Mouse (Mus musculus) kidney, embryonic 16.5 days (tissue): Measurements from ENCODE around the gene Ptges. TPM values are rescaled to one million over a fixed set of nuclear protein-coding genes. Genes with fewer than 3 reads are reported as not detected.

ENCODE experiments used
- ATAC-seq: fragments of 200-750 bp; cut with Nextera tagmentation; 2 replicates; pipeline ENCODE4 v1.8.0; 2017; ENCODE audit warnings: moderate TSS enrichment; ENCODE audit not compliant: low FRiP score, low TSS enrichment
- H3K27ac ChIP-seq: fragments of 300-500 bp; sonication (generic); 2 replicates; pipeline ENCODE4 v1.5.1; 2014; ENCODE audit warnings: low read length
- H3K27me3 ChIP-seq: fragments of 300-500 bp; sonication (generic); 2 replicates; pipeline ENCODE4 v1.6.1; 2014; ENCODE audit warnings: low read length, control low read depth, mixed read lengths; ENCODE audit not compliant: insufficient read depth
- H3K36me3 ChIP-seq: fragments of 300-500 bp; sonication (generic); 2 replicates; pipeline ENCODE4 v1.6.1; 2014; ENCODE audit warnings: low read length, control low read depth, mixed read lengths; ENCODE audit not compliant: insufficient read depth
- H3K4me1 ChIP-seq: fragments of 300-500 bp; sonication (generic); 2 replicates; pipeline ENCODE4 v1.6.1; 2014; ENCODE audit warnings: low read length, control low read depth, mixed read lengths; ENCODE audit not compliant: insufficient read depth
- H3K4me2 ChIP-seq: fragments of 300-500 bp; sonication (generic); replicated peaks from 2 replicates; pipeline ENCODE4 v1.6.1; 2014; ENCODE audit warnings: low read depth, low read length
- H3K4me3 ChIP-seq: fragments of 300-500 bp; sonication (generic); 2 replicates; pipeline ENCODE4 v1.5.1; 2014; ENCODE audit warnings: mild to moderate bottlenecking, low read length
- H3K9ac ChIP-seq: fragments of 300-500 bp; sonication (generic); replicated peaks from 2 replicates; pipeline ENCODE4 v1.6.1; 2014; ENCODE audit warnings: low read length
- H3K9me3 ChIP-seq: fragments of 300-500 bp; sonication (generic); 2 replicates; pipeline ENCODE4 v1.6.1; 2016; ENCODE audit warnings: low read length, control low read depth
- WGBS: fragments of 180-500 bp; shearing (Covaris S2); extraction: QIAGEN DNeasy Blood & Tissue Kit; methylation state at CpG from one replicate; pipeline ENCODE4 v1.1.7; 2014; 5-methylcytosine and 5-hydroxymethylcytosine counted together
- polyA plus RNA-seq: library from polyadenylated mRNA; unstranded; fragments of >200 nt; fragmentation: Nextera tagmentation; extraction: Ambion mirVana; gene quantifications from 2 replicates; pipeline ENCODE4 v1.2.1, GENCODE M21; 2015

Gene Ptges
- 19.1 and 25.2 TPM in 2 replicates for polyA plus RNA-seq

DNA sequence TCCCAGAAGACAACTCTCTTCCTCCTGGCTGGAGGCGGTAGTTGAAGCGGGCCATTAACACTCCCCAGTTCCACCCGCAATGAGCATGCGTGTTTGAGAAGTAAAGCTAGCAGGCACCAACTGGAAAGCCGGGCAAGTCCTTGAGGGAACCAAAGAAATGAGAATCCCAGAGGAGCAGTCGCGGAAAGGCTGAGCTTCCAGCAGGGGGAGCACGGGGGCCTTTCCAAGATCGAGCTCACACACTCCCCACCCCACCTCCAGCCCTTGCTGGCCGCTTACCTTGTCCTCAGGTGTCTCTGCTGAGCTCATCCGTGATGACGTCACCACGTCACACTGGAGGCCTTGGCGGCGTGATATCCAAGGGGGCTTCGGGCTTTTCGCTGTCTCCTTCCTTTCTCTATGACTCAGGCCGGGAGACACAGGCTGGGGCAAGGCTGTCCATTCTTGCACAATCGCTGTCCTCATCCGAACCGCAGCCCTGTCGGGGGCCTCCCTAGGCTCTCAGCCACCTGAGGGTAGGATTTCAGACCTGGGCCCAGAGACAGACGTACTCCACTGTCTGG, at the start of gene Ptges:
Gene Ptges, minus strand, starts transcription at position 381 of the 563 bp plus-strand sequence.
- WGBS: 1% methylated on average over 23 of the region's 23 CpGs
- Histone ChIP-seq H3K4me2 (peak within 1 kb of the TSS; percentile 62), H3K4me1 (peaks cover 20% of the 10 kb centered on the region), H3K27me3 (no peaks in the 10 kb centered on the region), H3K36me3 (no peaks in the 10 kb centered on the region), H3K27ac (no peak within 1 kb of the TSS), H3K9ac (peak within 1 kb of the TSS; percentile 47; the same call in 1 of the 2 replicates), H3K9me3 (no peaks in the 10 kb centered on the region), H3K4me3 (peak within 1 kb of the TSS; percentile 35)
- peak; percentile 62 for ATAC-seq

DNA sequence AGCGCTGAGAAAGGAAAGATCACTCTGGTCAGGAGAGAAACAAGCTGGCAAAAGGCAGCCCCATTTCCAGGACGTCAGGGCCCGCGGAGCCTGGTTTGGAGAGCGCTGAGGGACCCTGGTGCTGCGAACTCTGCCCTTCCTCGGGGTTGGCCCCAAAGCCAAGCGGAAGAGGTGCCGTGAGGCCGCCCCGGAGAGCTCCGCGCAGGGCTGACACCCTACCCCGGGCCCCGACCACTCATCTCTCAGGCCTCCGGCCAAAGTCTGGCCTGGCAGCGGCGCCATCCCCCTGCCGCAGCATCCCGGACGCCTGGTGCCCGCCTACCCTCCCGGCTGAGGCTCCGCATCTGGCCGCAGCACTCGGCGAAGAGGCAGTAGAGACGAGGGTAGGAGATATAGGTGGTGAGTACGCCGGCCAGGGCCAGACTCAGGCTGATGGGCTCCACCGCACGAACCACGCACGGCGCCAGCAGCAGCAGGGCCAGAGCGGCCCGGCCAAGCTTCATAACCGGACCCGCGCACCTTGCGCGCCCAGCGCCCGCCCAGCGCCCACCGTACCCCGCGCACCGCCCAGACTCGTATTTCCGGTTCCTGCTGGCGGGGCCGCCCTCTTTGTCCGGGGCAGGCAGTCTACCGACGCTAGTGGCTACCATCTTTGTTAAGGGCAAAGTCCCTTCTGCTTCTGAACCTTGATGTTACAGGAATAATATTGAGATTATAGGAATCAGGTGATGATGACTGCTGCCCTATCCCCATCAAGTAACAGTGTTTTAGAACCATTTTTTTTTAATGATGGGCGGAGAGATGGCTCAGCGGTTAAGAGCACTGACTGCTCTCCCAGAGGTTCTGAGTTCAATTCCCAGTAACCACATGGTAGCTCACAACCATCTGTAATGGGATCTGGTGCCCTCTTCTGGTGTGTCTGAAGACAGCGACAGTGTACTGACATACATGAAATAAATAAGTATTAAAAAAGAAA, 38.0 kb upstream of the Ptges start, which contains the start of gene Tor1a:
Gene Tor1a, minus strand, starts transcription at position 582 of the 976 bp plus-strand sequence.
- H3K4me3 ChIP-seq: peak within 1 kb of the TSS; percentile 99
- H3K4me2 ChIP-seq: peak within 1 kb of the TSS; percentile 84
- peak within 1 kb of the TSS; percentile 82 for H3K27ac ChIP-seq
- peaks cover 11% of the 10 kb centered on the region for H3K4me1 ChIP-seq
- peak within 1 kb of the TSS; percentile 93 for H3K9ac ChIP-seq
- no peaks in the 10 kb centered on the region for H3K27me3 ChIP-seq
- H3K36me3 ChIP-seq: peaks cover 25% of the 10 kb centered on the region
- peaks cover 3% of the 10 kb centered on the region; the same call in 1 of the 2 replicates for H3K9me3 ChIP-seq
- peak; percentile 93 for ATAC-seq
- 3% methylated on average over 59 of the region's 59 CpGs for WGBS

DNA sequence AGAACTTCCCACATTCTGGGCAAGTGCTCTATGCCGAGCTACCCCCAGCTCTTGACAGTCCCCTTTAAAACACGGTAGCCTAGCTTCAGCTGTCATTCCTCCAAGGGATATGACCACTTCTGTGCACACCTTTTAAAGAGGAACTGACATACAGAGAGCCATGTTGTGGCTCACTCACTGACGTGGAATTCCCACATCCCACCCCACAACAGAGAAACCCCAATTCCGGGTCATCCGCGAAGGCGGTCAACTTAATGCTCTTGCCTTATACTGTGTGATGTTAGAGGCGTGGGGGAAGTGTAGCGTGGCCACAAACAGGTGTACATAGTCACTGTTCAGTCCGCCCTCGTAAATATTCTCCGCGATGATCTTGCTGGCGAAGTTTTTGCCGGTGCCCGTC, 37.2 kb upstream of the Ptges start:
- Histone ChIP-seq H3K9me3 (peaks cover 3% of the 10 kb centered on the region; the same call in 1 of the 2 replicates), H3K9ac (peak overlapping the region; percentile 93), H3K4me2 (peak overlapping the region; percentile 84), H3K27ac (no peak overlapping the region; the same call in 1 of the 2 replicates), H3K27me3 (no peaks in the 10 kb centered on the region), H3K4me1 (peaks cover 11% of the 10 kb centered on the region), H3K36me3 (peaks cover 33% of the 10 kb centered on the region), H3K4me3 (peak overlapping the region; percentile 99)
- peak; percentile 33; the same call in 1 of the 2 replicates for ATAC-seq
- 8% methylated on average over 16 of the region's 16 CpGs for WGBS

DNA sequence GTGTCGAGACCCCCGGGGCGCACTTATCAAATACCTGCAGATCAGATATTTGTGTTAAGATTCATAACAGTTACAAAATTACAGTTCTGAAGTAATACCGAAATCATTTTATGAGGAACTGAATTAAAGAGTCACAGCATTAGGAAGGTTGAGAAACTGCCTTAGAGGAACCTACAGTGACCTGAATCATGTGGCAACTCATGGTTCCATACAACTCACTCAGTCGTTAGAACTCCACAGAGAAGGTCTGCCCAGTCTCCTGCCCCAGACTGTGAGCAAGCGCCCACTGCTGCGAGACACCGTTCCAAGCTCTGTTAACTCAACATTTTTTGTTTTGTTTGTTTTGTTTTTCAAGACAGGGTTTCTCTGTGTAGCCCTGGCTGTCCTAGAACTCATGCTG, 36.0 kb upstream of the Ptges start:
- H3K9ac ChIP-seq: no peak overlapping the region
- peaks cover 44% of the 10 kb centered on the region for H3K36me3 ChIP-seq
- H3K27me3 ChIP-seq: no peaks in the 10 kb centered on the region
- peaks cover 11% of the 10 kb centered on the region for H3K4me1 ChIP-seq
- H3K9me3 ChIP-seq: peaks cover 3% of the 10 kb centered on the region; the same call in 1 of the 2 replicates
- no peak overlapping the region for H3K4me3 ChIP-seq
- no peak overlapping the region for H3K27ac ChIP-seq
- WGBS: 94% methylated on average over 8 of the region's 8 CpGs
- H3K4me2 ChIP-seq: no peak overlapping the region
- ATAC-seq: no peak

DNA sequence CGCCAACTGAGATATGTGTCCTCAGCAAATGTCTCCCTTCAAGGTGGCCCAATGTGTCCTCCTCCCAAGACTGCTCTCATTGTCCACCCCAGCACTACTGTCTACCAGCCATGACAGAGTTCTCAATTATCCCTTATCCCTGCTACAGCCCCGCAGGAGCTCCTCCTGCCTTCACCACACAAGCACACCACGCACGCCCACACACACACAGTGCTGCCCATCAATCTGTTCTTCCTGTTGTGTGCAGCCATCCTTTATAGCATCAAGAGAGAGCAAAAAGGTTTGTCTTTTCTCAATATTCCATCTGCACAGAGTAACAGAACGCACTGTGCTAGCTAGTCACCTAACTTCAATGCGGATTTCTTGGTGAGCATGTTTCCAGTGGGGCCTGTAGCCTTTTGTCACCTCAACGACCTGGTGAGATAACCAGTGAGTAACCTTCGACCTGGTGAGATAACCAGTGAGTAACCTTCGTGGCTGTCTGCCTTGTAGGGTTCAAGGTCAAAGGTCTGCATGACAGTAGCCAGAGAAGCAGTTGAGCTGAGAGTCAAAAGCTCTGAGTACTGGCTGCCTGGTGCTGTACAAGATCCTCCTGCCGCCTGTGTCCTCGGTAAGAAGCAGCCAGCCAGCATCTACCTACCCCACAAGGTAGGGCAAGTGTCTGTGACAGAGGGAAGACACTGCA, 33.0 kb upstream of the Ptges start:
- Histone ChIP-seq H3K27ac (no peak overlapping the region), H3K9ac (no peak overlapping the region), H3K36me3 (peaks cover 66% of the 10 kb centered on the region), H3K4me3 (no peak overlapping the region), H3K4me2 (no peak overlapping the region), H3K4me1 (peaks cover 11% of the 10 kb centered on the region), H3K27me3 (no peaks in the 10 kb centered on the region), H3K9me3 (no peaks in the 10 kb centered on the region)
- WGBS: 82% methylated on average over 11 of the region's 11 CpGs
- ATAC-seq: no peak

DNA sequence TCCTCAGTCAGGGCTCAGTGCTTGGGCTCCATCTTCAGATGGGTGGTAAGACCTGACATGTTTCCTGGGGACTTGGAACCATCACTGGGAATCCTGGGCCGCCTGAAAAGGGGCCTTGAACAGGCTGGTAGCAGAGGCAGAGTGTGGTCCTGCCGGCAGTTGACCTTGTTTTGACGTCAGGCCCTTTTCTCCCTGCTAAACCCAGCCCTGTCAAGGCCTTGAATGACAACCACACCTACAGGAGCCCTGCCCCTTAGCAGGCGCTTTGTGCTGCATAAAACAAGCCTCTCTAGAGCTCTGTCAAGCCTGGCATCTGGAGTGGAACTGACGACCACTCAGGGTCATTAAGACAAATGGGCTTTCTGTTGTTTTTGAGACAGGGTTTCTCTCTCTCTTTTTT, 30.2 kb upstream of the Ptges start:
- no peak overlapping the region for H3K4me3 ChIP-seq
- 0 out of 2 replicates have a peak, but pooled peaks cover 4% of the 10 kb centered on the region for H3K4me1 ChIP-seq
- peaks cover 81% of the 10 kb centered on the region for H3K36me3 ChIP-seq
- H3K4me2 ChIP-seq: no peak overlapping the region
- no peak overlapping the region for H3K27ac ChIP-seq
- ATAC-seq: no peak
- no peaks in the 10 kb centered on the region for H3K9me3 ChIP-seq
- H3K9ac ChIP-seq: no peak overlapping the region
- WGBS: 37% methylated on average over 5 of the region's 5 CpGs
- H3K27me3 ChIP-seq: no peaks in the 10 kb centered on the region

DNA sequence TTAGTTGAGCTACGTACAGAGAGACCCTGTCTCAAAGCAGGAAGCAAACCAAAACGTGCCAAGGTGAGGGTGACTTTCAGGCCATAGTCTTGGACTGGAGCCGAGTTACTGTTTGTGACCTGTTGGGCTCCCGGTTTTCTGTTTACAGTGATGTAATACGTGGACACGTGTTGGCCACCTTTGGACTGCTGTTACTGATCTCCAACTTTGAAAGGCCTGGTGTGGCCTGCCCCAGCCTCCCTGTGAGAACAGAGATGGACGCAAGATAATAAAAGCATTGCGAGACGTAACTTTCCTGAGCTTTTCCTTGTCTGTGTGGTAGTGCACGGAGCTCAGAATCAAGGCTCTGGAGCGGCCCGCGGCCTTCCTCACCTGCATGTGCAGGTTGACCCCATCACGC, 29.1 kb upstream of the Ptges start:
- no peak for ATAC-seq
- WGBS: 93% methylated on average over 14 of the region's 14 CpGs
- H3K27ac ChIP-seq: no peak overlapping the region
- no peak overlapping the region for H3K4me3 ChIP-seq
- no peak overlapping the region for H3K4me2 ChIP-seq
- no peaks in the 10 kb centered on the region for H3K9me3 ChIP-seq
- no peak overlapping the region for H3K9ac ChIP-seq
- H3K36me3 ChIP-seq: peaks cover 76% of the 10 kb centered on the region
- peaks cover 13% of the 10 kb centered on the region for H3K4me1 ChIP-seq
- H3K27me3 ChIP-seq: no peaks in the 10 kb centered on the region

DNA sequence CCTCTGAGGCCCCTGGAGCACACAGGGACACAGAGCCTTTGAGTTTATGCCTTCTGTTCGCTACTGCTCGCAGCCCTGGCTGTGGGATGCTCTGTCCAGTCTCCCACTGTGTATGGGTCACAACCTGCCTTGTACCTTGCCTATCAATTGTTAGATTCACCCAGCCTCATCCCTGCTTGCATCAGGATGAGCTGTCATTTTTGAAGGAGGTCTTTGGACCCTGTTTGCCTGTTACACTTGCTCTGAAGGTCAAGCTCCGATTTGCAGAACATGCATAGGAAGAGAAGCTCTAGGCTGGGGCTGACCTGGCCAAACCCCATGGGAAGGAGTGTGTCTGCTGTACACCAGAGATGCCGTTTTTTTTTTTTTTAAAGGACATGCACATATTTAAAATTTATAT, 27.8 kb upstream of the Ptges start:
- Histone ChIP-seq H3K9ac (no peak overlapping the region), H3K36me3 (peaks cover 64% of the 10 kb centered on the region)

DNA sequence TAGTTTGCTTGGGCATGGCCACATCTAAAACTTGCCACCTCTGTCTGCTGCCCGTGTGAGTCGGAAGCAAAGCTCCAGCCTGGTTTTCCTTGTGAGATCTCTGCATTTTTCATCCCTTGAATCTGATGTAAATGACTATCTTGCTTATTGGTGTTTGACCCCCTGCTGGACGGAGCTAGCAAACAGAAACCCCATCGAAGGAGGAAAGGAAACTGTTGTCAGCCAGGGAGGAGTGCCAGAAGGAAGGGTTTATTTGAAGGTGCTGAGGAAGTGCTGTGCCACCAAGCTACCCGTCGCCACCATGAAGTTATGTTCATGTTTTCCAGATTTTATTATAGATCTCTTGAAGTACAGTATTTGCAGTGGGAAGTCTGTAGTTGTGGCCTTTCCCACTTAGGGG, 25.1 kb upstream of the Ptges start:
- H3K4me3 ChIP-seq: no peak overlapping the region

More for the DNA sequence above, 27.8 kb upstream of the Ptges start:
- Histone ChIP-seq H3K4me2 (no peak overlapping the region), H3K4me1 (peaks cover 16% of the 10 kb centered on the region), H3K9me3 (no peaks in the 10 kb centered on the region), H3K27me3 (no peaks in the 10 kb centered on the region), H3K27ac (no peak overlapping the region), H3K4me3 (no peak overlapping the region)
- 73% methylated on average over 4 of the region's 4 CpGs for WGBS
- no peak for ATAC-seq

More for the DNA sequence above, 25.1 kb upstream of the Ptges start:
- Histone ChIP-seq H3K27ac (no peak overlapping the region), H3K27me3 (no peaks in the 10 kb centered on the region), H3K9ac (0 out of 2 replicates have a peak overlapping the region, but pooled peaks have one; percentile 6), H3K4me1 (peaks cover 16% of the 10 kb centered on the region), H3K36me3 (peaks cover 38% of the 10 kb centered on the region), H3K4me2 (peak overlapping the region; percentile 64; the same call in 1 of the 2 replicates), H3K9me3 (no peaks in the 10 kb centered on the region)
- no peak for ATAC-seq
- WGBS: 65% methylated on average over 6 of the region's 6 CpGs
